Mouse (Mus musculus) forebrain, embryonic 13.5 days (tissue): ENCODE results near the gene Eif2b2. TPM values are rescaled to one million over a fixed set of nuclear protein-coding genes. Genes with fewer than 3 reads are reported as not detected.

Experiments used
- ATAC-seq: fragments of 200-750 bp; cut with Nextera tagmentation; 2 replicates; pipeline ENCODE4 v1.8.0; 2017
- H3K27ac ChIP-seq: fragments of 300-500 bp; sonication (generic); 2 replicates; pipeline ENCODE4 v1.5.1; 2015; ENCODE audit warnings: inconsistent platforms, mild to moderate bottlenecking, moderate library complexity
- H3K27me3 ChIP-seq: fragments of 300-500 bp; sonication (generic); 2 replicates; pipeline ENCODE4 v1.6.1; 2015; ENCODE audit warnings: mild to moderate bottlenecking, inconsistent platforms
- H3K36me3 ChIP-seq: fragments of 300-500 bp; sonication (generic); 2 replicates; pipeline ENCODE4 v1.6.1; 2015; ENCODE audit warnings: mild to moderate bottlenecking, inconsistent platforms; ENCODE audit not compliant: poor library complexity, severe bottlenecking
- H3K4me1 ChIP-seq: fragments of 300-500 bp; sonication (generic); 2 replicates; pipeline ENCODE4 v1.6.1; 2015; ENCODE audit warnings: inconsistent platforms
- H3K4me2 ChIP-seq: fragments of 300-500 bp; sonication (generic); 2 replicates; pipeline ENCODE4 v1.6.1; 2015; ENCODE audit warnings: inconsistent platforms, mild to moderate bottlenecking, moderate library complexity
- H3K4me3 ChIP-seq: fragments of 300-500 bp; sonication (generic); 2 replicates; pipeline ENCODE4 v1.5.1; 2015; ENCODE audit warnings: mild to moderate bottlenecking, inconsistent platforms
- H3K9ac ChIP-seq: fragments of 300-500 bp; sonication (generic); 2 replicates; pipeline ENCODE4 v1.6.1; 2015; ENCODE audit warnings: mild to moderate bottlenecking, inconsistent platforms
- H3K9me3 ChIP-seq: fragments of 300-500 bp; sonication (generic); replicated peaks from 2 replicates; pipeline ENCODE4 v1.6.1; 2016; ENCODE audit warnings: inconsistent platforms
- WGBS: fragments of 180-500 bp; shearing (Covaris S2); methylation state at CpG from one replicate; pipeline ENCODE4 v1.1.7; 2015; 5-methylcytosine and 5-hydroxymethylcytosine counted together
- microRNA-seq: library from miRNA; unstranded; fragments of <30 nt; microRNA quantifications from one replicate; pipeline ENCODE4, GENCODE M21; 2016
- polyA plus RNA-seq: library from polyadenylated mRNA; unstranded; fragments of >200 nt; fragmentation: Nextera tagmentation; extraction: Ambion mirVana; gene quantifications from 2 replicates; pipeline ENCODE4 v1.2.1, GENCODE M21; 2015

Gene Eif2b2
- polyA plus RNA-seq, 1 experiment from 2014 or later, result 93.1 TPM

DNA sequence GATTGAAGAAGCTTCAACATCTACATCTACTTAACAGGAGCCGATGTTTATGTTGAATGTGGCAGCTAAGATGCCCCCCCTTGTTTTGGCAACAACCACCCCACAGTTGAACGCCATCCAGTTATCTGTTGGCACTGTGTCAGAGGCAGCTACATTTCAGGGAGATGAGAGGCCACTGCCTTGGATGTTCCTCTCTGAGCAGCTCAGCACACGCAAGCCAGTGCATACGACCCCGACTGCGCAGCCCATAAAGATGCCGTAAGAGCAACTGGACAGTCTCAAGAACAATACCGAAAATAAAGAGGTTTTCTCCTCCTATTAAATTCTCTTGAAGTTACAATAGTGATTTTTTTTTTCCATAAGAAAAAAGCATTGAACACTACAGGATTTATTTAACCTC lies 45.2 kb downstream of the Eif2b2 start:
- Histone ChIP-seq H3K27me3 (no peaks in the 10 kb centered on the region), H3K9me3 (no peaks in the 10 kb centered on the region), H3K4me2 (no peak overlapping the region), H3K9ac (no peak overlapping the region), H3K36me3 (peaks cover 17% of the 10 kb centered on the region; the same call in 1 of the 2 replicates), H3K27ac (no peak overlapping the region), H3K4me1 (peaks cover 3% of the 10 kb centered on the region; the same call in 1 of the 2 replicates), H3K4me3 (no peak overlapping the region)
- 84% methylated on average over 8 of the region's 8 CpGs for WGBS
- ATAC-seq, result no peak

- H3K4me1 ChIP-seq, result peaks cover 6% of the 10 kb centered on the region
- H3K36me3 ChIP-seq, result peaks cover 17% of the 10 kb centered on the region; the same call in 1 of the 2 replicates
- no peaks in the 10 kb centered on the region for H3K27me3 ChIP-seq
- H3K4me2 ChIP-seq, result no peak overlapping the region
- H3K27ac ChIP-seq, result no peak overlapping the region
- no peak overlapping the region for H3K9ac ChIP-seq
- 69% methylated on average over 7 of the region's 7 CpGs for WGBS
- no peaks in the 10 kb centered on the region for H3K9me3 ChIP-seq
- H3K4me3 ChIP-seq, result no peak overlapping the region
- ATAC-seq, result no peak
Observed at GRCm38 (mm10) chr12:85264940-85265339, 45.7 kb downstream of the Eif2b2 start.

GRCm38 (mm10) chr12:85266248-85266647 lies 47.0 kb downstream of the Eif2b2 start:
- no peaks in the 10 kb centered on the region for H3K27me3 ChIP-seq
- no peak overlapping the region for H3K4me2 ChIP-seq
- peaks cover 17% of the 10 kb centered on the region; the same call in 1 of the 2 replicates for H3K36me3 ChIP-seq
- peaks cover 8% of the 10 kb centered on the region for H3K4me1 ChIP-seq
- no peak overlapping the region for H3K9ac ChIP-seq
- WGBS, result 95% methylated on average over 3 of the region's 3 CpGs
- ATAC-seq, result no peak
- H3K9me3 ChIP-seq, result no peaks in the 10 kb centered on the region
- H3K4me3 ChIP-seq, result no peak overlapping the region
- H3K27ac ChIP-seq, result no peak overlapping the region

GRCm38 (mm10) chr12:85269821-85270220 lies 50.5 kb downstream of the Eif2b2 start:
- peak overlapping the region; percentile 59 for H3K4me3 ChIP-seq
- H3K9me3 ChIP-seq, result no peaks in the 10 kb centered on the region
- peaks cover 20% of the 10 kb centered on the region for H3K36me3 ChIP-seq
- ATAC-seq, result peak; percentile 43
- peak overlapping the region; percentile 60 for H3K4me2 ChIP-seq
- H3K27me3 ChIP-seq, result no peaks in the 10 kb centered on the region
- H3K9ac ChIP-seq, result peak overlapping the region; percentile 69
- WGBS, result 57% methylated on average over 3 of the region's 3 CpGs
- peak overlapping the region; percentile 83 for H3K27ac ChIP-seq
- H3K4me1 ChIP-seq, result peaks cover 5% of the 10 kb centered on the region

DNA sequence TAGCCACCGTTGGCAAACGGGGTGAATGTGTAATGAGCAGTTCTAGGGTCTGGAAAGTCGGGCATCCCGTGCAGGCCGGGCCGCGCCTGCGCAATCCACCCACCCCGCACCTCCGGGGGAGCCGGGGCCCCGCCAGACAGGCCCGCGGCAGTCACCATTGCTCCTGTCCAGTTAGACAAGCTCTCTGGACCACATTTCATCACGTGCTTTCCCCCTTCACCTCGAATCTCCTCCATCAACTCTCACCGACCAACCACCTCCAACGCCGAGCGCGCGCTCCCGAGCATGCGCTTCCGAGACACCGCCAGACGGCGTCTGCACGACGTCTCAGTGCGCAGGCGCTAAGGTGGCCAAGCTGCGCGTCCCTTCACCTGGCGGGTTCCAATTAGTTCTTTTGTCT lies 51.0 kb downstream of the Eif2b2 start, which contains the start of gene Mlh3:
Gene Mlh3, minus strand, starts transcription at position 281 of the 400 bp plus-strand sequence.
- peak within 1 kb of the TSS; percentile 59 for H3K4me3 ChIP-seq
- H3K27ac ChIP-seq, result peak within 1 kb of the TSS; percentile 83
- peak within 1 kb of the TSS; percentile 69 for H3K9ac ChIP-seq
- H3K4me2 ChIP-seq, result peak within 1 kb of the TSS; percentile 60
- H3K36me3 ChIP-seq, result peaks cover 24% of the 10 kb centered on the region
- under 1% methylated on average over 35 of the region's 35 CpGs for WGBS
- peak; percentile 97 for ATAC-seq
- H3K27me3 ChIP-seq, result no peaks in the 10 kb centered on the region
- peaks cover 5% of the 10 kb centered on the region for H3K4me1 ChIP-seq
- no peaks in the 10 kb centered on the region for H3K9me3 ChIP-seq

GRCm38 (mm10) chr12:85271132-85271842 lies 52.0 kb downstream of the Eif2b2 start:
- Histone ChIP-seq H3K36me3 (peaks cover 17% of the 10 kb centered on the region), H3K9ac (no peak overlapping the region), H3K4me3 (no peak overlapping the region), H3K27me3 (no peaks in the 10 kb centered on the region), H3K4me1 (peaks cover 5% of the 10 kb centered on the region), H3K27ac (no peak overlapping the region), H3K4me2 (no peak overlapping the region), H3K9me3 (no peaks in the 10 kb centered on the region)
- 79% methylated on average over 7 of the region's 7 CpGs for whole genome bisulfite sequencing
- ATAC-seq, result no peak

GRCm38 (mm10) chr12:85271843-85272206 lies 52.5 kb downstream of the Eif2b2 start:
- H3K4me3 ChIP-seq, result no peak overlapping the region
- WGBS, result 74% methylated on average over 4 of the region's 4 CpGs

GRCm38 (mm10) chr12:85273508-85273907 lies 54.2 kb downstream of the Eif2b2 start:
- Histone ChIP-seq H3K4me1 (peaks cover 5% of the 10 kb centered on the region), H3K27me3 (no peaks in the 10 kb centered on the region), H3K9ac (no peak overlapping the region), H3K9me3 (no peaks in the 10 kb centered on the region), H3K36me3 (peaks cover 7% of the 10 kb centered on the region; the same call in 1 of the 2 replicates), H3K27ac (no peak overlapping the region), H3K4me3 (no peak overlapping the region), H3K4me2 (no peak overlapping the region)
- WGBS, result 91% methylated on average over 10 of the region's 10 CpGs
- no peak for ATAC-seq

More at GRCm38 (mm10) chr12:85271843-85272206, 52.5 kb downstream of the Eif2b2 start:
- no peak for ATAC-seq
- Histone ChIP-seq H3K27me3 (no peaks in the 10 kb centered on the region), H3K9ac (no peak overlapping the region), H3K4me2 (no peak overlapping the region), H3K4me1 (peaks cover 5% of the 10 kb centered on the region), H3K9me3 (no peaks in the 10 kb centered on the region), H3K36me3 (peaks cover 17% of the 10 kb centered on the region), H3K27ac (no peak overlapping the region)

Small RNA genes lying within 50 kb of the gene (microRNA-seq; reads per million reads assigned to microRNA genes)
- gene Mir6938, result not detected

Other genes starting within 250 kb of the Eif2b2 start
- gene Fcf1, start 248.6 kb upstream of the Eif2b2 start, polyA plus RNA-seq, result 146 and 167 TPM in 2 replicates
- 22.1 and 26.7 TPM in 2 replicates for gene Arel1, start 248.6 kb upstream of the Eif2b2 start, polyA plus RNA-seq
- gene Ylpm1, start 223.2 kb upstream of the Eif2b2 start, polyA plus RNA-seq, result 41.6 and 45.1 TPM in 2 replicates
- 2.4 and 2.7 TPM in 2 replicates for gene Prox2, start 108.7 kb upstream of the Eif2b2 start, polyA plus RNA-seq
- 94.2 and 109 TPM in 2 replicates for gene Dlst, start 108.6 kb upstream of the Eif2b2 start, polyA plus RNA-seq
- 8.6 and 12.2 TPM in 2 replicates for gene Rps6kl1, start 68.2 kb upstream of the Eif2b2 start, polyA plus RNA-seq
- 7.0 and 8.3 TPM in 2 replicates for gene Pgf, start 41.7 kb upstream of the Eif2b2 start, polyA plus RNA-seq
- 7.5 and 9.8 TPM in 2 replicates for gene Mlh3, start 51.1 kb downstream of the Eif2b2 start, polyA plus RNA-seq
- gene Acyp1, start 69.0 kb downstream of the Eif2b2 start, polyA plus RNA-seq, result 69.2 and 75.7 TPM in 2 replicates
- 1.0 and 1.4 TPM in 2 replicates for gene Zc2hc1c, start 69.1 kb downstream of the Eif2b2 start, polyA plus RNA-seq
- gene Nek9, start 119.9 kb downstream of the Eif2b2 start, polyA plus RNA-seq, result 13.4 and 15.6 TPM in 2 replicates
- gene Tmed10, start 155.4 kb downstream of the Eif2b2 start, polyA plus RNA-seq, result 173 and 187 TPM in 2 replicates